Mouse (Mus musculus): ENCODE results near the gene Iqca.

The Iqca gene

GRCm38 (mm10) chr1:90163161-90163560, 10.0 kb upstream of the Iqca start:
- TF ChIP-seq NANOG (IDR thresholded peaks at IDR 0.05; ENCODE audit: borderline replicate concordance, low read length): no peak
- TF ChIP-seq POU5F1 (IDR thresholded peaks at IDR 0.05; ENCODE audit: borderline replicate concordance, low read length): no peak
- TF ChIP-seq CTCF (conservative IDR thresholded peaks at IDR 0.05; ENCODE audit: low read length): no peak

DNA sequence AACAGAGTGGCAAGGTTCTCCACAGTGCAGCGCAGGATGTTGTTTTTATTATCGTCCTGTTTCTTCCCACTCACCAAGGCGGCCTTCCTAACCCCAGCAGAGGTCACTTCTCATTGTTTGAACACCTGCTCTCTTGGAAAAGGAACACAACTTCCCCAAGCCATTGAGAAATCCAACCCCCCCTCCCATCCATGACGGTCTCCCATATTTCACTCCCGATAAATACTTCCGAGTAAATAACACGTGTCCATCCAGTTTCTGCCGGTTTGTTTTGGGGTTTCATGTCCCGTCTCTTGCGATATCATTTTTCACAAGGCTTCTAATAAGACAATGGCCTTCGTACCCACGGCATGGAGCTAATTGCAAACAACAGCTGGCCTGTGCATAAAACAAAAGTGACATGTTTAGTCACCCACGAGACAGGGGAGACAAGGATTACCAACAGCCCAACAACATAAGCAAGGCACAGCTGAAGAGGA, 9.2 kb upstream of the Iqca start:
- H3K9me3 ChIP-seq (ENCODE audit: low read length): no peaks in the 10 kb centered on the region
- H3K36me3 ChIP-seq (ENCODE audit: insufficient read depth, low read length): no peaks in the 10 kb centered on the region
- no peaks in the 10 kb centered on the region for H3K27me3 ChIP-seq (ENCODE audit: insufficient read depth, low read length)
- no peak overlapping the region for H3K4me3 ChIP-seq (replicated peaks; ENCODE audit: low read length)
- no peaks in the 10 kb centered on the region; the same call in 1 of the 2 replicates for H3K4me1 ChIP-seq (replicated peaks; ENCODE audit: low read depth, low read length)
- TF ChIP-seq CTCF (conservative IDR thresholded peaks at IDR 0.05; ENCODE audit: low read length) (no peak), NANOG (IDR thresholded peaks at IDR 0.05; ENCODE audit: borderline replicate concordance, low read length) (no peak), POU5F1 (IDR thresholded peaks at IDR 0.05; ENCODE audit: borderline replicate concordance, low read length) (no peak)

More at GRCm38 (mm10) chr1:90163161-90163560, 10.0 kb upstream of the Iqca start:
- Histone ChIP-seq H3K9me3 (ENCODE audit: low read length) (no peaks in the 10 kb centered on the region), H3K4me3 (replicated peaks; ENCODE audit: low read length) (no peak overlapping the region), H3K27me3 (ENCODE audit: insufficient read depth, low read length) (no peaks in the 10 kb centered on the region), H3K36me3 (ENCODE audit: insufficient read depth, low read length) (no peaks in the 10 kb centered on the region), H3K4me1 (replicated peaks; ENCODE audit: low read depth, low read length) (no peaks in the 10 kb centered on the region; the same call in 1 of the 2 replicates)

GRCm38 (mm10) chr1:90161623-90162022, 8.4 kb upstream of the Iqca start:
- Histone ChIP-seq H3K4me3 (replicated peaks; ENCODE audit: low read length) (no peak overlapping the region), H3K27me3 (ENCODE audit: insufficient read depth, low read length) (peaks cover 5% of the 10 kb centered on the region; the same call in 1 of the 2 replicates), H3K4me1 (replicated peaks; ENCODE audit: low read depth, low read length) (no peaks in the 10 kb centered on the region; the same call in 1 of the 2 replicates), H3K9me3 (ENCODE audit: low read length) (no peaks in the 10 kb centered on the region), H3K36me3 (ENCODE audit: insufficient read depth, low read length) (no peaks in the 10 kb centered on the region)
- TF ChIP-seq NANOG (IDR thresholded peaks at IDR 0.05; ENCODE audit: borderline replicate concordance, low read length): no peak
- TF ChIP-seq CTCF (conservative IDR thresholded peaks at IDR 0.05; ENCODE audit: low read length): no peak
- no peak for TF ChIP-seq POU5F1 (IDR thresholded peaks at IDR 0.05; ENCODE audit: borderline replicate concordance, low read length)

DNA sequence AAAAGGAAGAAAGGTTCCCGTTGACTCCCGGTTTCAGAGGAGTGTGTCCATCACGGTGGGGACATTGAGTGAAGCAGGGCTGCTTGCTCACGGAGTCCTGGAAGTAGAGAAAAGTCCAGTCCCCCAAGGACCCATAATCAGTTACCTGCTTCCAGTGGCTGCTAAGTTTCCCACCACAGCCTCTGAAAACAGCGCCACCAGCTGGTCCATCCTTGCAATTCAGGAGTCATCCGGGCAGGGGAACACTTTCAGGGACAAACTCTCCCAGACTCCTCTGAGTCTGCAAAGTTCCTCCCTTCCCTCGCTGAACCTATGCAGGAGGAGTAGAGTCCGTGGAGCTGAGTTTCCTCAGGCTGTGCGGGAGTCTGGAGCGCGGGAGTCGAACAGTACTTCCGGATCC, 6.7 kb upstream of the Iqca start:
- Histone ChIP-seq H3K36me3 (ENCODE audit: insufficient read depth, low read length) (no peaks in the 10 kb centered on the region), H3K9me3 (ENCODE audit: low read length) (no peaks in the 10 kb centered on the region), H3K4me1 (replicated peaks; ENCODE audit: low read depth, low read length) (no peaks in the 10 kb centered on the region; the same call in 1 of the 2 replicates), H3K27me3 (ENCODE audit: insufficient read depth, low read length) (peaks cover 21% of the 10 kb centered on the region), H3K4me3 (replicated peaks; ENCODE audit: low read length) (no peak overlapping the region)
- TF ChIP-seq CTCF (conservative IDR thresholded peaks at IDR 0.05; ENCODE audit: low read length) (peak; percentile 69), POU5F1 (IDR thresholded peaks at IDR 0.05; ENCODE audit: borderline replicate concordance, low read length) (no peak)

DNA sequence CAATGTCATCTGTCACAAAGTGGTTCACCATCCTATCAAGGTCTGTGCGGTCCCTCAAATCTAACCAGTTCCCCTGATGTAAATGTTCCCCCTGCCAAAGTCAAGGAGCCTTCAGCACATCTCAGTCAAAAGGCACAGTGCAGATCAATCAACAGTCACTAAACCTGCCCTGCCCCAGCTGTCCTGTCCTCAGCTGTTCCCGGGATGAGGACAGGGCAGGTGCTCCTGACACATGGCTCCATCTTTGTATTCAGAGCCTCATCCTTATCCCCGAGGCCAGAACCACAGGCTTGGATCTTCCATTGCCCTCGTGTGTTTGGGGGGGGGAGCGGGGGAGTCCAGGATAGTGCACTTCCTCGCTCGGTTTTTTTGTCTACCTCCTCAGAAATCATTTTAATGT, 3.4 kb upstream of the Iqca start:
- peaks cover 39% of the 10 kb centered on the region for H3K27me3 ChIP-seq (ENCODE audit: insufficient read depth, low read length)
- no peak for TF ChIP-seq POU5F1 (IDR thresholded peaks at IDR 0.05; ENCODE audit: borderline replicate concordance, low read length)
- TF ChIP-seq CTCF (conservative IDR thresholded peaks at IDR 0.05; ENCODE audit: low read length): no peak
- TF ChIP-seq NANOG (IDR thresholded peaks at IDR 0.05; ENCODE audit: borderline replicate concordance, low read length): no peak
- H3K4me3 ChIP-seq (replicated peaks; ENCODE audit: low read length): no peak overlapping the region
- H3K36me3 ChIP-seq (ENCODE audit: insufficient read depth, low read length): no peaks in the 10 kb centered on the region
- no peaks in the 10 kb centered on the region for H3K9me3 ChIP-seq (ENCODE audit: low read length)
- H3K4me1 ChIP-seq (replicated peaks; ENCODE audit: low read depth, low read length): peaks cover 19% of the 10 kb centered on the region

- Histone ChIP-seq H3K4me3 (replicated peaks; ENCODE audit: low read length) (peak overlapping the region; percentile 48), H3K4me1 (replicated peaks; ENCODE audit: low read depth, low read length) (peaks cover 19% of the 10 kb centered on the region), H3K36me3 (ENCODE audit: insufficient read depth, low read length) (no peaks in the 10 kb centered on the region), H3K27me3 (ENCODE audit: insufficient read depth, low read length) (peaks cover 50% of the 10 kb centered on the region), H3K9me3 (ENCODE audit: low read length) (peaks cover 4% of the 10 kb centered on the region; the same call in 1 of the 2 replicates)
- no peak for TF ChIP-seq CTCF (conservative IDR thresholded peaks at IDR 0.05; ENCODE audit: low read length)
- TF ChIP-seq NANOG (IDR thresholded peaks at IDR 0.05; ENCODE audit: borderline replicate concordance, low read length): no peak
- no peak for TF ChIP-seq POU5F1 (IDR thresholded peaks at IDR 0.05; ENCODE audit: borderline replicate concordance, low read length)
Measured at GRCm38 (mm10) chr1:90153787-90154186, 586 bp upstream of the Iqca start.

DNA sequence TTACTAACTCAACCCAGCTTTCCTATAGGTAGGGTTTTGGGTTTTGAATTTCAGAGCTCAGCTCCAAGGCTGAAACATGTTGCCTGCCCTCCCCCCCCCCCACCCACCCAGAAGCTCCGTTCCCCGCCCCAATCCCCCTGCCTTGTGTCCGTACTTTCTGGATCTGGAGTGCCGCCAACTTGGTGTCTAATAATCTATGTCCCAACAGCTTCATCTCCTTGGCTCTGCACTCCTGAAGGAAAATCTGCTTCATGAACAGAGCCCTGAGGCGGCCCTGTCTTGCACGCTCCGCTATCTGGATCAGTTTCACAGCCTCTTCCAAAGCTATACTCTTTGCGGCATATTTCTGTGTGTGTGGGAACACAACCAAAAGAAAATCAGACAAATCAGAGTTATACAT, 13.5 kb downstream of the Iqca start:
- Histone ChIP-seq H3K4me1 (replicated peaks; ENCODE audit: low read depth, low read length) (no peaks in the 10 kb centered on the region), H3K4me3 (replicated peaks; ENCODE audit: low read length) (no peak overlapping the region), H3K36me3 (ENCODE audit: insufficient read depth, low read length) (no peaks in the 10 kb centered on the region), H3K27me3 (ENCODE audit: insufficient read depth, low read length) (peaks cover 5% of the 10 kb centered on the region; the same call in 1 of the 2 replicates), H3K9me3 (ENCODE audit: low read length) (no peaks in the 10 kb centered on the region)
- no peak for TF ChIP-seq NANOG (IDR thresholded peaks at IDR 0.05; ENCODE audit: borderline replicate concordance, low read length)
- TF ChIP-seq CTCF (conservative IDR thresholded peaks at IDR 0.05; ENCODE audit: low read length): no peak
- no peak for TF ChIP-seq POU5F1 (IDR thresholded peaks at IDR 0.05; ENCODE audit: borderline replicate concordance, low read length)

- no peak for TF ChIP-seq NANOG (IDR thresholded peaks at IDR 0.05; ENCODE audit: borderline replicate concordance, low read length)
- TF ChIP-seq CTCF (conservative IDR thresholded peaks at IDR 0.05; ENCODE audit: low read length): no peak
- TF ChIP-seq POU5F1 (IDR thresholded peaks at IDR 0.05; ENCODE audit: borderline replicate concordance, low read length): no peak
- H3K4me1 ChIP-seq (replicated peaks; ENCODE audit: low read depth, low read length): no peaks in the 10 kb centered on the region
Measured at GRCm38 (mm10) chr1:90132402-90132801, 20.8 kb downstream of the Iqca start.

DNA sequence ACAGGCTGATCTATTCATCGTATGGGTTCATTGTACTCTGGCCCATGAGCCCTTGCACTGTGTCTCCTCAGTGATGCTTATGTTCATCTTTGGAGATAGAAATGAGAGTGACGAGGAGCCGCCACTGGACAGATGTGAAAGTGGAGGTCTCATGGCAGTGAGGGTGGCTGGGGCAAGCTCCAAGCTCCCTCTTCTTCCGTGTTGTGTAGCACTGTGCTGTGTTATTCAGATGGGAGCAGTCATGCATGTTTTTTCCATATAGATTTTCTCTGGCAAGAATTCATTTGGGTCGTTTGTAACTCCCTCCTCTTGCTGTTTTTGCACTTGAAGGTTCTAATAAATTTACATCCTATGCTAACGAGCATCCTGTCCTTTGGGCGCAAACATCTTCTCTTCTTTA, 21.2 kb downstream of the Iqca start:
- Histone ChIP-seq H3K4me1 (replicated peaks; ENCODE audit: low read depth, low read length) (no peaks in the 10 kb centered on the region), H3K27me3 (ENCODE audit: insufficient read depth, low read length) (no peaks in the 10 kb centered on the region), H3K36me3 (ENCODE audit: insufficient read depth, low read length) (no peaks in the 10 kb centered on the region), H3K9me3 (ENCODE audit: low read length) (no peaks in the 10 kb centered on the region), H3K4me3 (replicated peaks; ENCODE audit: low read length) (no peak overlapping the region)
- TF ChIP-seq NANOG (IDR thresholded peaks at IDR 0.05; ENCODE audit: borderline replicate concordance, low read length) (no peak), POU5F1 (IDR thresholded peaks at IDR 0.05; ENCODE audit: borderline replicate concordance, low read length) (no peak), CTCF (conservative IDR thresholded peaks at IDR 0.05; ENCODE audit: low read length) (no peak)

More at GRCm38 (mm10) chr1:90132402-90132801, 20.8 kb downstream of the Iqca start:
- no peak overlapping the region for H3K4me3 ChIP-seq (replicated peaks; ENCODE audit: low read length)
- H3K9me3 ChIP-seq (ENCODE audit: low read length): no peaks in the 10 kb centered on the region
- no peaks in the 10 kb centered on the region for H3K27me3 ChIP-seq (ENCODE audit: insufficient read depth, low read length)
- H3K36me3 ChIP-seq (ENCODE audit: insufficient read depth, low read length): no peaks in the 10 kb centered on the region
